Mouse (Mus musculus) retina, postnatal 7 days (tissue): Measurements from ENCODE around the gene Nfkbil1.
A peak's percentile ranks its signal among the peaks of the same experiment; 100 is the strongest.

Source experiments
- DNase-seq: peaks from one replicate; pipeline ENCODE4 v3.0.0-alpha.2; 2012; ENCODE audit warnings: low read depth, low spot score

Gene Nfkbil1

GRCm38 (mm10) chr17:35235614-35236389 is at the start of gene Nfkbil1:
Nfkbil1 (minus strand) TSS chr17:35235792.
- DNase-seq: peak; percentile 87

GRCm38 (mm10) chr17:35280276-35280675 is 44.7 kb upstream of the Nfkbil1 start:
- DNase-seq: no peak

GRCm38 (mm10) chr17:35278957-35279688 is 43.5 kb upstream of the Nfkbil1 start:
- no peak for DNase-seq

- DNase-seq: no peak
Measured at GRCm38 (mm10) chr17:35278049-35278448, 42.5 kb upstream of the Nfkbil1 start.

GRCm38 (mm10) chr17:35276304-35276864 is 40.8 kb upstream of the Nfkbil1 start:
- DNase-seq: no peak

DNA sequence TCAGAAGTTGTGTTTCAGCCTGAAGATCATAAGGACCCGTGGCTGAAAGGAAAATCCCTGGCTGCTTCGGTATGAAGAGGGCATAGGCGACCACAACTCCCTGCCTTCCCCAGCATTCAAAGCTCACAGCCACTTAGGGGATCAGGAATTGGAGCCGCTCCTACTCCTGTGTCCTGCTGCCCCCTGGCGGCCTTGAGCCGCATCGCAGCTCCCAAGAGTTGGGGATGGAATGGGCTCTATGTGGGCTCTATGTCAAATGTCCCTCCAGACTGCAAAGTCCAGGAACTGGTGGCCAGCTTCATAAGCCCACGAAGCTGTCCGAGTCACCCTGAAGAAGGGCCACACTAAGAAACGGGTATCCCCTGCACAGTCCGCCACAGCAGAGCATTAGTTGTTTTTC is 39.2 kb upstream of the Nfkbil1 start:
- DNase-seq: peak; percentile 76

DNA sequence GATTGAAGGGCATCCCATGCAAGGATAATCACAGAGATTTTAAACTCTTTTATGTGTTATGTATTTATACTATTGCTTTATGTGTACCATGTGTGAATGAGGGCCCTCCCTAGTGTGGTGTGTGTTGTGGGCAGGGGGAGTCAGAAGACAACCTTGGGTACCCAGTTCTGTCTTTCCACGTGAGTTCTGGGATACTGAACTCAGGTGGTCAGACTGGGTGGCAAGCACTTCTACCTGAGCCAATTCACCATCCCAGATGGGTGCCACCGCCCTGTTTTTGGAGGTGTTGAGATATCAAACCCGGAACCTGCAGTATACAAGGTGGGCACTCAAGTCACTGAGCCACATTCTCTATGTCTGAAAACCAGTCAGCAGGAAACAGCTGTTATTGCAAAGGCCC is 36.7 kb upstream of the Nfkbil1 start:
- no peak for DNase-seq

- DNase-seq: no peak
Measured at GRCm38 (mm10) chr17:35269653-35270347, 34.2 kb upstream of the Nfkbil1 start.

DNA sequence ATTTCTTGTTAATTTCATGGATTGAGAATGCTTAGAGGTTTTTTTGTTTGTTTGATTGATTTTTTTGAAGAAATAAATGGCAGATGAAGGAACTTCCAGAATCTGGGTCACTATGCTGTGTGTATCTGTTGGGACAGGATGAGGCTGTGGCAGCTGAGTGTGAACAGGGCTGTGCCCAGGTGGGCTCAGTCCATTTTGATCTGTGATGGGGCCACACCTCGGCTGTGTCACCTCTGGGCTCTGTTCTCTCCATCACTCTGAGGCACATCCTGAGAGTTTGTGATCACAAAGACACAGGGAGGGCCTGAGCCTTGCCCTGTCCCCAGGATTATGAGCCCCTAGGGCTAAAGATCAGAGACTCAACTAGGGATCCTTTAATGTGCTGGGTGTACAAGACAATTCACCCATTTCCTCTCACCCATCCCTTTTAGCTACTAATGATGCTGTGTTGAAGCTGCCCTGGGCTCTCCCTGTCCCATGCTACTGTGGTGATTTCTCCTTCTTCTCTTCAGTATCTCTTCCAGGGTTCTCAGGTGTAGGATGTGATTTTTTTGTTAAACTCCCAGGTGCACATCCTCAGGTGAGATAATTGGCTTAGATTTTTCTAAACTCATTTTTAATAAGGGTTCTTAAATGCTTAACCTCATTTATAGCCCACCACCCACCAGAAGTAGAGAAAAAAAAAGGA is 32.0 kb upstream of the Nfkbil1 start:
- DNase-seq: no peak

DNA sequence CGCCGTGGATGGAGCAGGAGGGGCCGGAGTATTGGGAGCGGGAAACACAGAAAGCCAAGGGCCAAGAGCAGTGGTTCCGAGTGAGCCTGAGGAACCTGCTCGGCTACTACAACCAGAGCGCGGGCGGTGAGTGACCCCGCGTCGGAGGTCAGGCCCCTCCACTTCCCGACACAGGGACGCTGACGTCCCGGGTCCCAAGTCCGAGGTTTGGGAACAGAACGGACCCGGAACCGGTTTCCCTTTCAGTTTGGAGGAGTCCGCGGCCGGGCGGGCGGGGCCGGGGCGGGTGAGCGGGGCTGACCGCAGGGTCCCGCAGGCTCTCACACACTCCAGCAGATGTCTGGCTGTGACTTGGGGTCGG is 27.9 kb upstream of the Nfkbil1 start:
- DNase-seq: no peak

GRCm38 (mm10) chr17:35262664-35263522 is 27.3 kb upstream of the Nfkbil1 start, which contains the start of gene H2-D1:
H2-D1 (plus strand) TSS chr17:35262730.
- peak; percentile 85 for DNase-seq

GRCm38 (mm10) chr17:35261651-35262050 is 26.1 kb upstream of the Nfkbil1 start:
- DNase-seq: no peak

DNA sequence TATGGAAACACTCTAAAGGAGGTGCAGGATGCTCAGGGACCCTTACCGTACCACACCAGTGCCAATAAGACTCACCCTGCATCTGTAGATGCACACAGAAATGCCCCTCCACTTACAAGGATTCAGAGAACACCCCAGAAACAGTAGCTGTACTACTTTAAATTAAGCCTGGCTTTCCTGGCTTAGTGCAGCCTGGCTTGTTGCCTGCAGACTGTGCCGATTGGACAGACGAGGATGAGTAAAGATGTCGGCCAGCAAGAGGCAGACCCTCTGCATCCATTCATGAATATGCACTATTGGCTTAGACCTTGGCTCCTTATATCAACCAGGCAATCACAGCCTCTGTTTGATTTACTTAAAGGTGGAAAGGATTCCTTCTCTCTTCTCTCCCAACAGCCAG is 24.0 kb upstream of the Nfkbil1 start:
- no peak for DNase-seq

- no peak for DNase-seq
Measured at GRCm38 (mm10) chr17:35258492-35259478, 23.2 kb upstream of the Nfkbil1 start.

DNA sequence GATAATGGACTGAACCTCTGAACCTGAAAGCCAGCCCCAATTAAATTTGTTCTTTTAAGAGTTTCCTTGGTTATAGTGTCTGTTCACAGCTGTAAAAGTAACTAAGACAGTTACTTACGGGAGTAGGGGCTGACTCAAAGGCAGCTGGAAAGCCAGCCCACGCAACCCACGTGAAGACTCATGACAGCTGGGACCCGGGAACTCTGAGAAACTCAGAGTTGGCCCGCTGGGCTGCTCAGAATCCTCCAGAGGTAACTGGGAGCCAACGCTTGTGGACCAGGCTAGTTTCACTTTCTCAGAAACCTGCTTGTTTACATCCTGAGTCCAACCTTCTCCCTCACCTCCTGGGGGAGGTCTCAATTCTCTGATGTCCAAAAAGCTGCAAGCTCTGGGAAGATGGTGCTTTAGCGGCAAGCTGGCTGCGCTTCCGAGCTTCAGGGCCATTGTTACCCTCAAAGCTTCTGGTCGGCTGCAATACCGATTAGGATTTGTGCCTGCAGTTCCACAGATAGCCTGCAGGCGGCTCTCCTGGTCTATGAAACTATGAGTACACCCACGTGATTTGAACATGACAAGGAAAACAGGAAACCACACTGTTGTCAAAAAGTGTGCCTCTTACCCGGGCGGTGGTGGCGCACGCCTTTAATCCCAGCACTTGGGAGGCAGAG is 22.4 kb upstream of the Nfkbil1 start:
- peak; percentile 81 for DNase-seq

- DNase-seq: no peak
Measured at GRCm38 (mm10) chr17:35257378-35257777, 21.8 kb upstream of the Nfkbil1 start.

GRCm38 (mm10) chr17:35255704-35256103 is 20.1 kb upstream of the Nfkbil1 start:
- no peak for DNase-seq

GRCm38 (mm10) chr17:35255301-35255700 is 19.7 kb upstream of the Nfkbil1 start:
- DNase-seq: no peak
